Mouse (Mus musculus): ENCODE data around the gene Cav2. TPM values are rescaled to one million over a fixed set of nuclear protein-coding genes. Genes with fewer than 3 reads are reported as not detected.

The Cav2 gene
- 123 and 135 TPM in 2 replicates for polyA plus RNA-seq (2015; fragmentation: Nextera tagmentation; extraction: Ambion mirVana)

- H3K4me1 ChIP-seq (replicated peaks; ENCODE audit: control insufficient read depth, insufficient read depth, low read length) = peaks cover 24% of the 10 kb centered on the region
- WGBS = under 1% methylated on average over 25 of the region's 40 CpGs
- peak; percentile 96 for ATAC-seq (ENCODE audit: low read depth)
Observed at GRCm38 (mm10) chr6:17280939-17281756, at the start of gene Cav2. Gene Cav2 (plus strand): TSS chr6:17281185.

GRCm38 (mm10) chr6:17239693-17240092, 41.3 kb upstream of the Cav2 start:
- Histone ChIP-seq H3K9ac (ENCODE audit: low read length) (no peak overlapping the region), H3K27ac (ENCODE audit: low read length) (no peak overlapping the region), H3K36me3 (ENCODE audit: control insufficient read depth, insufficient read depth, low read length) (no peaks in the 10 kb centered on the region), H3K4me2 (ENCODE audit: low read depth, low read length) (no peak overlapping the region), H3K4me1 (replicated peaks; ENCODE audit: control insufficient read depth, insufficient read depth, low read length) (no peaks in the 10 kb centered on the region), H3K4me3 (ENCODE audit: low read length) (no peak overlapping the region), H3K27me3 (ENCODE audit: control insufficient read depth, insufficient read depth, low read depth, low read length) (no peaks in the 10 kb centered on the region), H3K9me3 (ENCODE audit: control insufficient read depth, low read length) (no peaks in the 10 kb centered on the region)
- no peak for ATAC-seq (ENCODE audit: low read depth)
- WGBS = 93% methylated on average over 1 of the region's 1 CpGs

More at GRCm38 (mm10) chr6:17280939-17281756, at the start of gene Cav2:
- H3K27ac ChIP-seq (ENCODE audit: low read length) = peak within 1 kb of the TSS; percentile 94
- H3K9me3 ChIP-seq (ENCODE audit: control insufficient read depth, low read length) = no peaks in the 10 kb centered on the region
- no peaks in the 10 kb centered on the region for H3K27me3 ChIP-seq (ENCODE audit: control insufficient read depth, insufficient read depth, low read depth, low read length)
- H3K9ac ChIP-seq (ENCODE audit: low read length) = peak within 1 kb of the TSS; percentile 79
- H3K4me2 ChIP-seq (ENCODE audit: low read depth, low read length) = peak within 1 kb of the TSS; percentile 72
- peak within 1 kb of the TSS; percentile 62 for H3K4me3 ChIP-seq (ENCODE audit: low read length)
- no peaks in the 10 kb centered on the region for H3K36me3 ChIP-seq (ENCODE audit: control insufficient read depth, insufficient read depth, low read length)

- no peaks in the 10 kb centered on the region for H3K4me1 ChIP-seq (replicated peaks; ENCODE audit: control insufficient read depth, insufficient read depth, low read length)
- 88% methylated on average over 1 of the region's 1 CpGs for WGBS
- ATAC-seq (ENCODE audit: low read depth) = no peak
Observed at GRCm38 (mm10) chr6:17241013-17241412, 40.0 kb upstream of the Cav2 start.

GRCm38 (mm10) chr6:17246959-17247358, 34.0 kb upstream of the Cav2 start:
- WGBS = 89% methylated on average over 2 of the region's 2 CpGs

More at GRCm38 (mm10) chr6:17241013-17241412, 40.0 kb upstream of the Cav2 start:
- H3K27ac ChIP-seq (ENCODE audit: low read length) = no peak overlapping the region
- H3K36me3 ChIP-seq (ENCODE audit: control insufficient read depth, insufficient read depth, low read length) = no peaks in the 10 kb centered on the region
- H3K4me2 ChIP-seq (ENCODE audit: low read depth, low read length) = no peak overlapping the region
- no peak overlapping the region for H3K4me3 ChIP-seq (ENCODE audit: low read length)
- no peaks in the 10 kb centered on the region for H3K9me3 ChIP-seq (ENCODE audit: control insufficient read depth, low read length)
- no peak overlapping the region for H3K9ac ChIP-seq (ENCODE audit: low read length)
- H3K27me3 ChIP-seq (ENCODE audit: control insufficient read depth, insufficient read depth, low read depth, low read length) = no peaks in the 10 kb centered on the region

GRCm38 (mm10) chr6:17247673-17248072, 33.3 kb upstream of the Cav2 start:
- Histone ChIP-seq H3K27me3 (ENCODE audit: control insufficient read depth, insufficient read depth, low read depth, low read length) (no peaks in the 10 kb centered on the region), H3K4me2 (ENCODE audit: low read depth, low read length) (no peak overlapping the region), H3K4me3 (ENCODE audit: low read length) (no peak overlapping the region), H3K9me3 (ENCODE audit: control insufficient read depth, low read length) (no peaks in the 10 kb centered on the region), H3K4me1 (replicated peaks; ENCODE audit: control insufficient read depth, insufficient read depth, low read length) (no peaks in the 10 kb centered on the region), H3K9ac (ENCODE audit: low read length) (no peak overlapping the region), H3K27ac (ENCODE audit: low read length) (no peak overlapping the region), H3K36me3 (ENCODE audit: control insufficient read depth, insufficient read depth, low read length) (no peaks in the 10 kb centered on the region)
- WGBS = 83% methylated on average over 3 of the region's 3 CpGs
- no peak for ATAC-seq (ENCODE audit: low read depth)

More at GRCm38 (mm10) chr6:17246959-17247358, 34.0 kb upstream of the Cav2 start:
- H3K4me1 ChIP-seq (replicated peaks; ENCODE audit: control insufficient read depth, insufficient read depth, low read length) = no peaks in the 10 kb centered on the region
- no peak overlapping the region for H3K4me2 ChIP-seq (ENCODE audit: low read depth, low read length)
- H3K9ac ChIP-seq (ENCODE audit: low read length) = no peak overlapping the region
- no peak for ATAC-seq (ENCODE audit: low read depth)
- H3K27me3 ChIP-seq (ENCODE audit: control insufficient read depth, insufficient read depth, low read depth, low read length) = no peaks in the 10 kb centered on the region
- no peak overlapping the region for H3K27ac ChIP-seq (ENCODE audit: low read length)
- H3K36me3 ChIP-seq (ENCODE audit: control insufficient read depth, insufficient read depth, low read length) = no peaks in the 10 kb centered on the region
- H3K4me3 ChIP-seq (ENCODE audit: low read length) = no peak overlapping the region
- H3K9me3 ChIP-seq (ENCODE audit: control insufficient read depth, low read length) = no peaks in the 10 kb centered on the region

GRCm38 (mm10) chr6:17248241-17248640, 32.7 kb upstream of the Cav2 start:
- H3K27ac ChIP-seq (ENCODE audit: low read length) = no peak overlapping the region
- no peak overlapping the region for H3K9ac ChIP-seq (ENCODE audit: low read length)
- WGBS = 71% methylated on average over 1 of the region's 1 CpGs
- H3K9me3 ChIP-seq (ENCODE audit: control insufficient read depth, low read length) = no peaks in the 10 kb centered on the region
- no peak for ATAC-seq (ENCODE audit: low read depth)
- H3K36me3 ChIP-seq (ENCODE audit: control insufficient read depth, insufficient read depth, low read length) = no peaks in the 10 kb centered on the region
- H3K27me3 ChIP-seq (ENCODE audit: control insufficient read depth, insufficient read depth, low read depth, low read length) = no peaks in the 10 kb centered on the region
- H3K4me2 ChIP-seq (ENCODE audit: low read depth, low read length) = no peak overlapping the region
- H3K4me3 ChIP-seq (ENCODE audit: low read length) = no peak overlapping the region
- no peaks in the 10 kb centered on the region for H3K4me1 ChIP-seq (replicated peaks; ENCODE audit: control insufficient read depth, insufficient read depth, low read length)

GRCm38 (mm10) chr6:17251958-17252357, 29.0 kb upstream of the Cav2 start:
- no peak overlapping the region for H3K4me2 ChIP-seq (ENCODE audit: low read depth, low read length)

GRCm38 (mm10) chr6:17258142-17258541, 22.8 kb upstream of the Cav2 start:
- H3K36me3 ChIP-seq (ENCODE audit: control insufficient read depth, insufficient read depth, low read length) = no peaks in the 10 kb centered on the region
- H3K4me2 ChIP-seq (ENCODE audit: low read depth, low read length) = no peak overlapping the region
- no peak for ATAC-seq (ENCODE audit: low read depth)
- no peaks in the 10 kb centered on the region for H3K27me3 ChIP-seq (ENCODE audit: control insufficient read depth, insufficient read depth, low read depth, low read length)
- H3K27ac ChIP-seq (ENCODE audit: low read length) = no peak overlapping the region
- H3K4me1 ChIP-seq (replicated peaks; ENCODE audit: control insufficient read depth, insufficient read depth, low read length) = no peaks in the 10 kb centered on the region
- H3K9ac ChIP-seq (ENCODE audit: low read length) = no peak overlapping the region
- no peak overlapping the region for H3K4me3 ChIP-seq (ENCODE audit: low read length)
- 85% methylated on average over 1 of the region's 1 CpGs for WGBS
- H3K9me3 ChIP-seq (ENCODE audit: control insufficient read depth, low read length) = no peaks in the 10 kb centered on the region

More at GRCm38 (mm10) chr6:17251958-17252357, 29.0 kb upstream of the Cav2 start:
- Histone ChIP-seq H3K4me3 (ENCODE audit: low read length) (no peak overlapping the region), H3K9ac (ENCODE audit: low read length) (no peak overlapping the region), H3K4me1 (replicated peaks; ENCODE audit: control insufficient read depth, insufficient read depth, low read length) (no peaks in the 10 kb centered on the region), H3K27me3 (ENCODE audit: control insufficient read depth, insufficient read depth, low read depth, low read length) (no peaks in the 10 kb centered on the region), H3K9me3 (ENCODE audit: control insufficient read depth, low read length) (no peaks in the 10 kb centered on the region), H3K36me3 (ENCODE audit: control insufficient read depth, insufficient read depth, low read length) (no peaks in the 10 kb centered on the region), H3K27ac (ENCODE audit: low read length) (no peak overlapping the region)
- WGBS = 39% methylated on average over 1 of the region's 1 CpGs
- no peak for ATAC-seq (ENCODE audit: low read depth)

GRCm38 (mm10) chr6:17258911-17259310, 22.1 kb upstream of the Cav2 start:
- H3K27ac ChIP-seq (ENCODE audit: low read length) = no peak overlapping the region
- ATAC-seq (ENCODE audit: low read depth) = peak; percentile 51
- H3K4me1 ChIP-seq (replicated peaks; ENCODE audit: control insufficient read depth, insufficient read depth, low read length) = no peaks in the 10 kb centered on the region
- no peak overlapping the region for H3K4me2 ChIP-seq (ENCODE audit: low read depth, low read length)
- H3K27me3 ChIP-seq (ENCODE audit: control insufficient read depth, insufficient read depth, low read depth, low read length) = no peaks in the 10 kb centered on the region
- 78% methylated on average over 1 of the region's 1 CpGs for WGBS
- no peak overlapping the region for H3K4me3 ChIP-seq (ENCODE audit: low read length)
- H3K9ac ChIP-seq (ENCODE audit: low read length) = no peak overlapping the region
- H3K9me3 ChIP-seq (ENCODE audit: control insufficient read depth, low read length) = no peaks in the 10 kb centered on the region
- H3K36me3 ChIP-seq (ENCODE audit: control insufficient read depth, insufficient read depth, low read length) = no peaks in the 10 kb centered on the region
